Mouse (Mus musculus) gastrocnemius, adult 2 months (tissue): ENCODE data around the gene Adtrp. TPM values are rescaled to one million over a fixed set of nuclear protein-coding genes. Genes with fewer than 3 reads are reported as not detected.

Source experiments
- DNase-seq: peaks from one replicate; pipeline ENCODE4 v3.0.0; 2022
- H3K27ac ChIP-seq: fragments of 200-600 bp; 2 replicates; pipeline ENCODE4 v1.8.1; 2022; ENCODE audit warnings: mild to moderate bottlenecking
- H3K4me3 ChIP-seq: fragments of 200-600 bp; 2 replicates; pipeline ENCODE4 v1.8.1; 2022; ENCODE audit warnings: mild to moderate bottlenecking, moderate library complexity
- CTCF ChIP-seq: fragments of 200-600 bp; IDR thresholded peaks from 2 replicates; pipeline ENCODE4 v1.8.1; 2022; ENCODE audit warnings: antibody characterized with exemption, mild to moderate bottlenecking, moderate library complexity
- intact Hi-C: fragments of 180-260 bp; cut with DNase I; formaldehyde crosslinking; loops from one replicate; pipeline ENCODE4 v1.15.1; 2025
- total RNA-seq, 2 experiments: library from RNA; stranded (reverse); gene quantifications; 2 replicates each; pipeline ENCODE4 v1.2.3; 2021

The Adtrp gene
- total RNA-seq, 2 experiments from 2014 or later, result not detected

- no peak for TF ChIP-seq CTCF
- no peak overlapping the region for H3K27ac ChIP-seq
- no peak for DNase-seq
- intact Hi-C loops, result no loop called here
- no peak overlapping the region for H3K4me3 ChIP-seq
These were observed 13.3 kb upstream of the Adtrp start for GRCm38 (mm10) chr13:41860603-41861405.

- Histone ChIP-seq H3K4me3 (no peak overlapping the region), H3K27ac (no peak overlapping the region)
- no peak for TF ChIP-seq CTCF
- no peak for DNase-seq
- intact Hi-C loops, result no loop called here
These were observed 8.0 kb upstream of the Adtrp start for GRCm38 (mm10) chr13:41855206-41856185.

GRCm38 (mm10) chr13:41850727-41851378, 3.4 kb upstream of the Adtrp start:
- intact Hi-C loops, result no loop called here
- Histone ChIP-seq H3K27ac (no peak overlapping the region), H3K4me3 (no peak overlapping the region)
- TF ChIP-seq CTCF, result no peak
- no peak for DNase-seq

GRCm38 (mm10) chr13:41846516-41846915, 968 bp downstream of the Adtrp start:
- peak; percentile 36 for DNase-seq
- H3K27ac ChIP-seq, result no peak overlapping the region
- TF ChIP-seq CTCF, result no peak
- intact Hi-C loops, result no loop called here
- H3K4me3 ChIP-seq, result no peak overlapping the region

- no peak overlapping the region for H3K4me3 ChIP-seq
- intact Hi-C loops, result no loop called here
- no peak for DNase-seq
- TF ChIP-seq CTCF, result no peak
- no peak overlapping the region for H3K27ac ChIP-seq
These were observed 2.5 kb downstream of the Adtrp start for GRCm38 (mm10) chr13:41845013-41845412.

GRCm38 (mm10) chr13:41844071-41844470, 3.4 kb downstream of the Adtrp start:
- Histone ChIP-seq H3K27ac (no peak overlapping the region), H3K4me3 (no peak overlapping the region)
- intact Hi-C loops, result no loop called here
- no peak for TF ChIP-seq CTCF
- no peak for DNase-seq

- Histone ChIP-seq H3K4me3 (no peak overlapping the region), H3K27ac (no peak overlapping the region)
- no peak for TF ChIP-seq CTCF
- intact Hi-C loops, result no loop called here
- DNase-seq, result no peak
These were observed 13.8 kb downstream of the Adtrp start for GRCm38 (mm10) chr13:41833614-41834139.

- TF ChIP-seq CTCF, result no peak
- intact Hi-C loops, result no loop called here
- H3K4me3 ChIP-seq, result no peak overlapping the region
These were observed 19.2 kb downstream of the Adtrp start for GRCm38 (mm10) chr13:41828296-41828754.

GRCm38 (mm10) chr13:41827581-41827980, 19.9 kb downstream of the Adtrp start:
- Histone ChIP-seq H3K27ac (no peak overlapping the region), H3K4me3 (no peak overlapping the region)
- TF ChIP-seq CTCF, result no peak
- intact Hi-C loops, result no loop called here
- no peak for DNase-seq

More at GRCm38 (mm10) chr13:41828296-41828754, 19.2 kb downstream of the Adtrp start:
- no peak overlapping the region for H3K27ac ChIP-seq
- no peak for DNase-seq

GRCm38 (mm10) chr13:41825379-41825966, 22.0 kb downstream of the Adtrp start:
- intact Hi-C loops, result no loop called here
- TF ChIP-seq CTCF, result no peak
- Histone ChIP-seq H3K27ac (no peak overlapping the region), H3K4me3 (no peak overlapping the region)
- no peak for DNase-seq

GRCm38 (mm10) chr13:41823077-41823476, 24.4 kb downstream of the Adtrp start:
- no peak for TF ChIP-seq CTCF
- no peak overlapping the region for H3K27ac ChIP-seq
- no peak overlapping the region for H3K4me3 ChIP-seq
- no peak for DNase-seq
- intact Hi-C loops, result no loop called here

- TF ChIP-seq CTCF, result no peak
- no peak for DNase-seq
- H3K27ac ChIP-seq, result no peak overlapping the region
- no peak overlapping the region for H3K4me3 ChIP-seq
- intact Hi-C loops, result no loop called here
These were observed 24.9 kb downstream of the Adtrp start for GRCm38 (mm10) chr13:41822617-41823016.
